Mouse (Mus musculus): ENCODE data around the gene L3mbtl4. TPM values are rescaled to one million over a fixed set of nuclear protein-coding genes. Genes with fewer than 3 reads are reported as not detected.

The L3mbtl4 gene
- total and polyA plus RNA-seq, 3 experiments = not detected

DNA sequence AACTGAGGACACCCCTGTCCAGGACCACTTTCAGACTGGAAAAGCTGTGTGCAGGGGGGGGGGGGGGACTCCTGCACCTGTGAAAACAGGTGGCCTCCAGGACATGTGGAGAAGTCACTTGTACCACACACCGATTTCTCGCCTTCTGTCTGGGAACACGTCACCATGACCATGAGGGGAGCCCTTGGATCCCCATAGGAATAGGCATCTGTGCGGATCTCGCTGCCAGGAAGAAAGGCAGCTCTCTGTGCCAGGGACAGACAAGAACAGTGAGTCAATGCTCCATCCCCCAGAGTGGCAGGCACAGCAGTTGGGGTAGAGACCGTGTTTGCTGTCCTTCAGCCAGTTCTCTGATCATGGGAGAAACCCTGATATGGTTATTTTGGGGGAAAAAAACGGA is 479.5 kb downstream of the L3mbtl4 start:
- Histone ChIP-seq H3K27me3 (replicated peaks) (no peaks in the 10 kb centered on the region), H3K36me3 (replicated peaks in 1 of 2; ENCODE audit: control insufficient read depth in 1 of 2, insufficient read depth in 1 of 2, low read length in 1 of 2) (no peaks in the 10 kb centered on the region), H3K27ac (ENCODE audit: insufficient read depth, low read depth) (no peak overlapping the region), H3K4me1 (ENCODE audit: control insufficient read depth in 1 of 2, insufficient read depth in 2 of 2) (no peaks in the 10 kb centered on the region), H3K9me3 (replicated peaks; ENCODE audit: low read length) (peaks cover 78% of the 10 kb centered on the region), H3K4me3 (replicated peaks in 1 of 3; ENCODE audit: low read depth in 2 of 3, low read length in 2 of 3, poor library complexity in 1 of 3) (no peak overlapping the region), H3K79me2 (replicated peaks; ENCODE audit: control insufficient read depth, extremely low read depth, insufficient read depth, poor library complexity, severe bottlenecking) (no peaks in the 10 kb centered on the region), H3K9ac (ENCODE audit: insufficient read depth, low read depth) (no peak overlapping the region), H3K4me2 (ENCODE audit: insufficient read depth, low read depth, poor library complexity, severe bottlenecking) (no peak overlapping the region)
- dilution Hi-C loops (cut with MboI; ENCODE audit: extremely low pct_ligation_motif_present, extremely low pct_unique_long_range_greater_than_20kb, low sequenced_read_pairs) = no loop called here
- DNase-seq (ENCODE audit: extremely low read depth) = no peak
- in situ Hi-C loops (cut with MboI; ENCODE audit: low pct_ligation_motif_present, low pct_unique_long_range_greater_than_20kb, low sequenced_read_pairs) = no loop called here
- no peak for TF ChIP-seq POLR2A (IDR thresholded peaks at IDR 0.05; ENCODE audit: low read depth, low read length)
- no peak for TF ChIP-seq EP300 (IDR thresholded peaks at IDR 0.05; ENCODE audit: low read length)
- no peak for TF ChIP-seq MEF2A (IDR thresholded peaks at IDR 0.05; ENCODE audit: borderline replicate concordance, low read depth, low read length)
- TF ChIP-seq RCOR1 (conservative IDR thresholded peaks at IDR 0.05; ENCODE audit: low read depth, low read length) = no peak
- TF ChIP-seq MAFK (IDR thresholded peaks at IDR 0.05; ENCODE audit: insufficient replicate concordance, low read length) = no peak
- no peak for TF ChIP-seq POLR2AphosphoS2 (IDR thresholded peaks at IDR 0.05; ENCODE audit: low read depth, low read length)
- TF ChIP-seq KAT2A (IDR thresholded peaks at IDR 0.05; ENCODE audit: insufficient replicate concordance, low read length) = no peak
- no peak for TF ChIP-seq RAD21 (IDR thresholded peaks at IDR 0.05; ENCODE audit: low read depth, low read length)
- TF ChIP-seq ZMIZ1 (IDR thresholded peaks at IDR 0.05; ENCODE audit: low read depth, low read length) = no peak
- TF ChIP-seq CHD2 (IDR thresholded peaks at IDR 0.05; ENCODE audit: low read length) = no peak
- TF ChIP-seq MYC (IDR thresholded peaks at IDR 0.05; ENCODE audit: low read depth, low read length) = no peak
- TF ChIP-seq SIN3A (IDR thresholded peaks at IDR 0.05; ENCODE audit: low read length) = no peak

DNA sequence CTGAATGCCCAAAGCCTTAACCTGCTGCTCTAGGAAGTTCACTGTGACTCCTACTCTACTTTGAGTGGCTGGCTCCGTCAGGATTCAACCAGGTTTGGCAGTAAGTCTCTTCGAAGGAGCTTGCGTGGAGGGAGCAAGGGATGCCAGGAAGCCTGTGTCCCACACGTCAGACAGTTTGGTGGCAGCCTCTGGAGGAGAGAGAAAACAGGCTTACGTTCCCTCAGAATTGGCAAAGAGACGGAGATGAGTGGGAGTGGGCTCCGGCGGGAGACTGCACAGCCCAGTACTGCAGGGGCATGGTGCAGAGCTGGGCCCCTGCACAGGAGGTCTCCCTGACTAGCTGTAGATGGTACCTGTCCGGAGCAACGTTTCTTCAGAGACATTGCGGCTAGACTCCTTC is 481.2 kb downstream of the L3mbtl4 start:
- TF ChIP-seq MXI1 (IDR thresholded peaks at IDR 0.05; ENCODE audit: low read depth, low read length) (no peak), POLR2A (IDR thresholded peaks at IDR 0.05; ENCODE audit: low read depth, low read length) (no peak), RAD21 (IDR thresholded peaks at IDR 0.05; ENCODE audit: low read depth, low read length) (no peak), CHD1 (IDR thresholded peaks at IDR 0.05; ENCODE audit: low read depth, low read length) (no peak), CTCF (conservative IDR thresholded peaks at IDR 0.05 in 1 of 2, IDR thresholded peaks at IDR 0.05 in 1 of 2; ENCODE audit: low read depth in 2 of 2, low read length in 2 of 2) (no peak), NELFE (IDR thresholded peaks at IDR 0.05; ENCODE audit: low read depth, low read length) (no peak), BHLHE40 (IDR thresholded peaks at IDR 0.05; ENCODE audit: low read depth, low read length) (no peak), JUN (IDR thresholded peaks at IDR 0.05; ENCODE audit: insufficient read depth, low read depth, low read length) (no peak), SIN3A (IDR thresholded peaks at IDR 0.05; ENCODE audit: low read length) (no peak), TBP (conservative IDR thresholded peaks at IDR 0.05; ENCODE audit: low read depth, low read length) (no peak), MAZ (IDR thresholded peaks at IDR 0.05; ENCODE audit: low read depth, low read length) (no peak), MAX (IDR thresholded peaks at IDR 0.05; ENCODE audit: low read length) (no peak), ZMIZ1 (IDR thresholded peaks at IDR 0.05; ENCODE audit: low read depth, low read length) (no peak), MEF2A (IDR thresholded peaks at IDR 0.05; ENCODE audit: borderline replicate concordance, low read depth, low read length) (no peak), PAX5 (IDR thresholded peaks at IDR 0.05; ENCODE audit: low read length) (no peak)
- dilution Hi-C loops (cut with MboI; ENCODE audit: extremely low pct_ligation_motif_present, extremely low pct_unique_long_range_greater_than_20kb, low sequenced_read_pairs) = no loop called here
- H3K9me3 ChIP-seq (replicated peaks; ENCODE audit: low read length) = peaks cover 79% of the 10 kb centered on the region

More for the DNA sequence above, 481.2 kb downstream of the L3mbtl4 start:
- Histone ChIP-seq H3K4me2 (ENCODE audit: insufficient read depth, low read depth, poor library complexity, severe bottlenecking) (no peak overlapping the region), H3K79me2 (replicated peaks; ENCODE audit: control insufficient read depth, extremely low read depth, insufficient read depth, poor library complexity, severe bottlenecking) (no peaks in the 10 kb centered on the region), H3K27ac (ENCODE audit: insufficient read depth, low read depth) (no peak overlapping the region), H3K9ac (ENCODE audit: insufficient read depth, low read depth) (no peak overlapping the region), H3K27me3 (replicated peaks) (no peaks in the 10 kb centered on the region), H3K4me1 (ENCODE audit: control insufficient read depth in 1 of 2, insufficient read depth in 2 of 2) (no peaks in the 10 kb centered on the region), H3K36me3 (replicated peaks in 1 of 2; ENCODE audit: control insufficient read depth in 1 of 2, insufficient read depth in 1 of 2, low read length in 1 of 2) (no peaks in the 10 kb centered on the region), H3K4me3 (replicated peaks in 1 of 3; ENCODE audit: low read depth in 2 of 3, low read length in 2 of 3, poor library complexity in 1 of 3) (no peak overlapping the region)
- no peak for DNase-seq (ENCODE audit: extremely low read depth)
- in situ Hi-C loops (cut with MboI; ENCODE audit: low pct_ligation_motif_present, low pct_unique_long_range_greater_than_20kb, low sequenced_read_pairs) = no loop called here
